Mouse (Mus musculus): Measurements from ENCODE around the gene 4930470P17Rik.

The 4930470P17Rik gene

DNA sequence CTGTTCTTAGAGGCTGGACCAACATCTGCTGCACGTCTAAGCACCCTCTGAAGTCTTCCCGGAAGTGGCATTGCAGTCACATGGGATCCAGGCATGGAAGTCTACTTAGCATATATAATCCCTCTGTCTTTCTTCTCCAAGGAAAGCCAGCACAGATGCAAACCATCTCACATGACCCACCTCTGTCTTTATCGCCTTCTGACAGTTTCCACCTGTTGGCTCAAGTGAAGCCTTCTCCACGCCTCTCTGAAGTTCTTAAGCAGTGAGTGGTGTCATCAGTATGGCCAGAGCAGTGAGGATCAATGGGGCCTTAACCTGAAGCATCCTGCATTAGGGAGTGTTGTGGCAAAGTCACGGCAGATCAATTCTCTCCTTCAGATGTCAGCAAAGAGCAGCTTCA is 23.2 kb downstream of the 4930470P17Rik start:
- no peak for DNase-seq (ENCODE audit: low spot score in 2 of 2)

DNA sequence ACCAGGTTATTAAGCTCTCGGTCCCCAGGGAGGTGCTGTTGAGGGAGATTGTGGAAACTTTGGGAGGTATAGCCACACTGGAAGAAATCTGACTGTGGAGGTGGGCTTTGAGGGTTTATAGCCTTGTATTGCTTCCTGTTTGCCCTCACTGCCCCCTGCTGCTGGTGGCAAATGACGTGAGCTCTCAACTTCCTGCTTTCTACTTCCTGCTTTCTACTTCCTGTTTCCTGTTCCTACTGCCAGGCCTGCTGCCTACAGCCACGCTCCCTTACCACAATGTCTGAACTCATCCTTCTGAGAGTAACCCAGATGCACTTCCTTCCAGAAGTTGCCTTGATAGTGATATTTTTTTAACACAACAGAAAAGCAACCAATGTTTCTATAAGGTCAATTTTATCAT is 24.3 kb downstream of the 4930470P17Rik start:
- DNase-seq (ENCODE audit: low spot score in 2 of 2): no peak

DNA sequence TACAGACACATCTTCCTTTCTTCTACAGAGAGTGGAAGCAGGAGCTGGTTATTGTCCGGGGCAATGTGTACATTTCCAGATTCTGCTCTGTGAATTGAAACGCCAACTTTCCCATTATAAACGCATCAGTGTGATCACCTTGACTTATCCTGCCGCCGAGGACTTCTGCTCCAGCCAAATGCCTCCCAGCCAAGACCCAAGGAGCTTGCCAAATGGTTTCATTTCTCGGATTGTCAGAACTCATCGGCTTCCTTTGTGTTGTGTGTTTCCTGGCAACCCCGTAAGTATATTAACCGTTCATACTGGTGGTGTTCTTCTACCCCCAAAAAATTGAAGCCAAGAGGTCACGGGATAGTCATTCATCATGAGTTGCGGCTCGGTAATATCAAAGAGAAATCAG is 25.7 kb downstream of the 4930470P17Rik start:
- no peak for DNase-seq (ENCODE audit: low spot score in 2 of 2)

DNA sequence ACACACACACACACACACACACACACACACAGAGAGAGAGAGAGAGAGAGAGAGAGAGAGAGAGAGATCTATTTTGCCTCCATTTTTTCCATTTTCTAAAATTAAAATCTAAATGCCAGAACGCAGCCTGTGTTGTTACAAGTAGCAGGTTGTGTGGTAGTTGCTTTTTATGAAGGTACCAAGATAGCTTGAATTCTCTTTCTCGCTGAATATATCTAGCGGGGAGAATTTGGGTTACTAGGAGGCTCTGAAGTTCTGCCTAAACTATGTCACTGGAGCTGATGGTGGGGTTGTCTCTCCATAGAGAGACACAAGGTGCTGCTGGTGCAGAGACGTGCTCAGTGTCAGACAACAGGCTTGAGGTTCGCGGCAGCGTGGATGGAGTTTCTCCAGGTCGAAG is 36.8 kb downstream of the 4930470P17Rik start:
- no peak for DNase-seq (ENCODE audit: low spot score in 2 of 2)

DNA sequence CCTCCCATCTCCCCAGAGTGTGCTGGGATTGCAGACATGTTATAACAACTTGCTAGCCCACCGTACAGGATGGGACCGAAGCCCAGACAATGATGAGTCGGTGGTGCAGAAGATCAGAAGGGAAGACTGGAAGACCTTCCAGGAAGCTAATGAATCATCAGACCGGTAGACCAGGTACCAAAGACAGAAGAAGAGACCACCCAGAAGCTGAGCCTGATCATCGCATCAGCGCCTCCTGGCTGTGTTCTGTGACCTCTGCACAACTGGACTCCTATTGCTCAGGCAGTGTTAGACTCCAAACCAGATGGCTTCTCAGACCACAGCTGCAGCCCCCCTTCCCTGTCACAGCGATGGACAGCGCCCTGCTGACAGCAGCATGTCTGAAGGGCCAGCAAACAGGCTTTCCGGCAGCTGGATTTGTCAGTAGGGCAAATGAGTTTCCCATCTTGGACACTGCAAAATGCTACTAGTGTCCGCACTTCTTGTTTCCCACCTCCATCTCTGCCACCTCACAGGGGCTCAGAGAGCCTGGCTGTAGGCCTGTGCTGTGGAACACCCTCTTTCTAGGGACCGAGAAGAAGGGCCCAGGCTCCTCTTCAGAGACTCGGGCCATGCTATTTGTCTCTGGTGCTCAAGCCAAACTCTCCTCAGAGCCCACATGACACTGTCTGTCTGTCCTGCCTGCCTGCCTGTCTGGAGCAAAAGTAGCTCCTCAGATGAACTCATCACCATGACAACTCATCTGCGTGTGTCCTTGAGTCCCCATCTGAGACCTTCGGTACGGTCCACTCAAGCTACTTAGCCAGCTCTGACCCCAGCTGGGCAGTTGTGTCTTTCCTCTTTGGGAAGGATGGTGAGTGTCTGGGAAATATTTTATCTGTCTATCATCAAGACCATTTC is 37.6 kb downstream of the 4930470P17Rik start:
- no peak for DNase-seq (ENCODE audit: low spot score in 2 of 2)

DNA sequence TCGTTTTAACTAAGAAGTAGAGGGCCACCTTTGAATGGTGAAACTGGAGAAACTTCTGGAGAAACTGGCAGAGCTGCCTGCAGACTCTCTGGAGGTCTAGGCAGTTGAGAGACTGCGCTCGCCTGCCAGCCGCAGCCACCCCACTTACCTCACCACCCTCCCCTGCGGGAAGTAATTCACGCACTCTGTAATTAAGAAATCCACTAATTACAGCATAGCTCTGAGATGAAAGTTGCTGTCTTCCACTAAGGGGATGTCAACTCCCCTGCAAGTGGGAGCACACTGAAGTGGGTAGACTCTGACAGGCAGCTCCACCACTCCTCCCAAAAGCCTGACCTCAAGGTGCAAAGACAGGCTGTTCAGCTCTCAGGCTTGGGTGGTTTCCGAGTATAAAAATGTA is 49.7 kb downstream of the 4930470P17Rik start:
- DNase-seq (ENCODE audit: low spot score in 2 of 2): no peak

DNA sequence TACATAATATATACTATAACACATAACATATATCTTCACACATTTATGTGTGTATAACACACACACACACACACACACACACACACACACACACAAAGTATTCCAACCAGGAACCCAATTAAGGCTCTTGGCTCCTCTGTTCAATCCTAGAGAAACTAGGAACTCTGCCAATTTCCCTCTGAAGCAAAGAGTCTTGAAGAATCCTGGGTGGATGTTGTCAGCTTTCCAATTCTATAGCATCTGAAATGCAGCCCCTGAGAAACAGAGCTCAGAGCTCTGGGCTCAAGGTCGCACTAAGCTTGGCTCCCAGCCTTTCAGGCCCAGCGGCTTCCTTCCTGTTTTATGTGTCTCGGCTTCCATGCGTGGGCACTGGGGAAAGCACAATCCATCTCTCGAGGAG is 51.6 kb downstream of the 4930470P17Rik start:
- DNase-seq (ENCODE audit: low spot score in 2 of 2): no peak

DNA sequence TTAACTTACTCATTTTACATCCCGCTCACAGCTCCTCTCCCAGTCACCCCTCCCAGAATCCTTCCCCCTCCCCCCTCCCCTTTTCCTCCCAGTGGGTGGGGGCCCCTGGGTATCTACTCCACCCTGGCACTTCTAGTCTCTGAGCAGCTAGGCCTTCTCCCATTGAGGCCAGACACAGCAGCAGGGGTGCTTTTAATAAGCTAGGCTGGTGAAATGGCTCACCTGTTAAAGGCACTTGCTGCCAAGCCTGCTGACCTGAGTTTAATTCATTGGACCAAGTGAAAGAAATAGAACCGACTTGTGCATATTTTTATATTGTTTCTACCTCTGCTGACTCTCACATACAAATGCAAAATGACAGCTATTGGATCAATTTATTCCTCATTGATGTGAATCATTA is 52.7 kb downstream of the 4930470P17Rik start:
- DNase-seq (ENCODE audit: low spot score in 2 of 2): no peak

DNA sequence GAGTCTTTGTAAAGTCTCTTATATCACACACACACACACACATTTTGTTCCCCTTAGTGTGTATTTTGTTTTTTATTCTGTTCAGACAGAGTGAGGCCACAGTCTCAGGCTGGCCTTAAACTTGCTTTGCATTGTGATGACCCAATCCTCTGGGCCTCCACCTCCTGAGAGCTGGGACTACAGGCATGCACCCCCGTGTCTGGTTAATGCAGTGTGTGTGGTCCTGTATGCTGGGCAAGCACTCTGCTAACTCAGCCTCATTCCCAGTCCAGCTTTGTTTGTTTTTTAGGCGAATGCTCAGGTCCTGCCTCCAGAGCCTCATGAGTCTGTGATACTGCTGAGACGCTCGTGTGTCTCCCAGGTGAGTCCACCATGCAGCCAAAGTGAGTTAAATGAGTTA is 53.8 kb downstream of the 4930470P17Rik start:
- DNase-seq (ENCODE audit: low spot score in 2 of 2): no peak

DNA sequence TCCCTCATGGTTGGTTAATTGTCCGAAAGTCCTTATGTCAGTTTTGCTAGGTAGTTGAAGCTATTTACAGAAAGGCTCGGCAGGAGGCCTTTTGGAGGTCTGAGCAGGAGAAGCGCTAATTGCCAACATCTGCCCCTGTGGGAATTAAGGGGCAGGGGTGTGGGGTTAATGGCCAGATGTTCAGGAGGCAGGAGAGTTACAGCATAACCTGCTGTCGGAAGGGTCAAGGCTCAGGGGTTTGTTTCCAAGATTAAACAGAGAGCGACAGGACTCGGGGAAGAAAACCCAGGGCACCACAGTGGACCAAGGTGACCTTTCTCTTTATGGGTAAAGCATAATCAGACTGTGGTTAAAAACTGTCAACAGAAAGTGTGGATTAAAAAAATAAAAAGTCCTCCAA is 54.3 kb downstream of the 4930470P17Rik start:
- DNase-seq (ENCODE audit: low spot score in 2 of 2): no peak

DNA sequence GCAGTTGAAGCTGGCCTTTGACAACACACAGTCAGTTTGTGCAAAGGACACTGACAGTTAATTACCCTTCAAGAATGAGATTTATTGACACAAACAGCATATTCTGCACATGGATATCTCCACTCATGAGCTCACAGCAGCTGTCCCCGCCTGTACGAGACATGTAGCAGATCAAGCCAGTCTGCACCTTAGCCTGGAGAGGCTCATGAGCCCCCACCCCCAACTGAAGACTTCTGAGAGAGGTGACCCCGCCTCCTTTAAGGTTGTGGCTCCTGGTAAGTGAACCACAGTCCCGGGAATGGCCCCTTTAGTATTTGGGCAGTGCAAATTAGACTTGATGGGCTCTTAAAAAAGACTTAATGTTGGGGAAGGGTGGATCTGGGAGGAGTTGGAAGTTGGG is 56.1 kb downstream of the 4930470P17Rik start:
- DNase-seq (ENCODE audit: low spot score in 2 of 2): no peak

DNA sequence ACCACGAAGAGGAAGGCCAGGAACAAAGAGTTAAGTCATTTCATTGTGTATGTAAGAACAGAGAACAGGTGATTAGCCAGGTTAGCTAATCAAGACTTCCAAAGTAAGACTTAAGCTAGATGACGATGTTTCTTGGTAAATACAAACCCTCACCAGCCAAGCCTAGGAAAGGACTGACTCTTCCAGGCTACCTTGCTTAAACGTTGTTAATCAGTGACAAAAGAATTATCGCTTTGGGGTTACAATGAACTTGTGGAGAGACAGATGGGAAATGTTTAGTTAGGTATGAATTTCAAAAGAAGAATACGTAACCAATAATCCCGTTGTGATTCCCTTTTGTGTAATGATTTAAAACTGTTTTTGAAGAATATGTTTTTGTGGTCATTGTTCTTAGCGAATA is 56.9 kb downstream of the 4930470P17Rik start:
- no peak for DNase-seq (ENCODE audit: low spot score in 2 of 2)

DNA sequence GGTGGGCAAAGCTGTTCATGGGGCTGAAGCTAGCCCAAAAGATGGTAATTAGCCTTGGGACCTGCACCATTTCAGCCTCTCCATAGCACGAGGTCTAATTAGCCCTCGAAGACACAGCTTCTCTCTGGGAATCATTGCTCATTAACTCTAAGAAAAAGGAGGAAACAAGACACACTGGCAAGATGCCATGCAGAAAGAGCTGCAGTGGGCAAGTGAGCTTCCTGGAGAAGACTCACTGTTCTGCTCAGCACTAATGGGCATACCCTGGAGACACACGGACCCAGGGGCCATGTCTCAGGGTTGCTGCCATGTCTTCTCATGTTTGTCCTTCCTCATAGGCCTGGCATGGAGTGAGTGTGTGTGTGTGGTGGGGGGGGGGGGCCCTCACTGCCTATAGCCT is 57.7 kb downstream of the 4930470P17Rik start:
- no peak for DNase-seq (ENCODE audit: low spot score in 2 of 2)

DNA sequence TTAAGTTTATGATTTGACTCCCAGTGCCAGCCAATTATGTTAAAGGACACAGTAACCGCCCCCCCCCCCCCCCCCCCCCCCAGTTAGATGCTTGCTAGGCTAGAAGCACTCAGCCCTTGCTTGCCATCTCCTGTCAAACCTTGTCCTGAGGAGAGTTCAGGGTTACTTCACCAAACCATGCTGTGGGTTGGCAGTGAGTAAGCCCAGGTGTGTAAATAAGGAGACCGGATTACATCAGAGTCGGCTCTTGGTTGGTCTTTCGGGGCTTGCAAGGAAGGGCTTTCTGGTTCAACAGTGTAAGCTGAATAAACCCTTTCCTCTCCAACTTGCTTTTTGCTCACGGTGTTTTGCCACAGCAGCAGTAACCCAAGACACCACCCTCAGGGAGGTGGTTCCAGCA is 58.2 kb downstream of the 4930470P17Rik start:
- DNase-seq (ENCODE audit: low spot score in 2 of 2): no peak

DNA sequence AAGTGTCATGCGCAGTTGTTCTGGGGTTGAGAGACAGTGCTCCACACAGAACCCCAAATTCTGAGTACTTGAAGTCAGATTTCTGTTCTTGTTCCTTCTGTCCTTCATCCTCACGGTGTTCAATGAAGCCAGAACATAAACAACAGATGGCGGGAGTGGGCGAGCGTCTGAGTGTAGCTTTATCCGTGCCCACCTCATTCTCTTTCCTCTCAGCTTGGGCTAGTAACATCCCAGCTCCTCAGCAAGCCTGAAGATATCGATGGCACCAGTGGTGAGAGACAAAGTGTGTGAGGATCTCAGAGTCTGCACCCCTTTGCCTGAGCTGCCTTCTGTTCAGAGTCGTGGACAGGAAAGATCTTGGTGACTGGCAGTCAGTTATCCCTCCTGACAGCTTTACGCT is 62.6 kb downstream of the 4930470P17Rik start:
- DNase-seq (ENCODE audit: low spot score in 2 of 2): peak in 1 of 2 experiments; percentile 30

DNA sequence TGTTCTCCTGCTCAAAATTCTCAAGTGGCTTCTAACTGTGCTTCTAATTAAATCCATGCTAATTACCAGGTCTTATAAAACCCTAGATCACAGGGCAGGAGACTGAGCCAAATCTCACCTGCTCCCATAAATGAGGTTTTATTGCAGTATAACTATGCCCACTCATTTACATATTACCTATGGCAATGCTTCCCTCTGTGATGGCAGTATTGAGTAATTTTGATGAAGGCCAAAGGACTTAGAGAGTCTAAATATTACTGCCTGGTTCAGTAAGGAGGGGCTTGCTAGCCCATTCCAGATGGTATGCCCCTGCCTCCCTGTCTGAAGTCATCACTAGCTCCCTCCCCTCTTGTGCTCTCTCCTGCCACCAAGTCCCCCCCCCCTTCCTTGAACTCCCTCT is 66.0 kb downstream of the 4930470P17Rik start:
- DNase-seq (ENCODE audit: low spot score in 2 of 2): no peak

DNA sequence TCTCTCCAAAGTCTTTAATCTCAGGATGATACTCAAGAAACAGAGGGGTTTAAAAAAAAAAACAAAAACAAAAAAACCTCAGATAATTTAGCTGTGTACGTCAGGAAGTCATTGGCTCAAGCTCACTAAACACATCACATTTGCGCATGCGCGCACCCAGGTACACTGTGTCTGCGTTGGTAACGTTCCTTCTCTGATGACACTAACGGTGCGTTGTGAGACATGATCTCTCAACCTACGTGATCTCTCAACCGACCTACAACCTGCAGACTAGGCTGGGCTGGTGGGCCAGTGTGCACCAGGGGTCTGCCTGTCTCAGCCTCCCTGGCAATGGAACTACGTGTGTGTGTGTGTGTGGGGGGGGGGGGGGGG is 67.0 kb downstream of the 4930470P17Rik start:
- DNase-seq (ENCODE audit: low spot score in 2 of 2): no peak

DNA sequence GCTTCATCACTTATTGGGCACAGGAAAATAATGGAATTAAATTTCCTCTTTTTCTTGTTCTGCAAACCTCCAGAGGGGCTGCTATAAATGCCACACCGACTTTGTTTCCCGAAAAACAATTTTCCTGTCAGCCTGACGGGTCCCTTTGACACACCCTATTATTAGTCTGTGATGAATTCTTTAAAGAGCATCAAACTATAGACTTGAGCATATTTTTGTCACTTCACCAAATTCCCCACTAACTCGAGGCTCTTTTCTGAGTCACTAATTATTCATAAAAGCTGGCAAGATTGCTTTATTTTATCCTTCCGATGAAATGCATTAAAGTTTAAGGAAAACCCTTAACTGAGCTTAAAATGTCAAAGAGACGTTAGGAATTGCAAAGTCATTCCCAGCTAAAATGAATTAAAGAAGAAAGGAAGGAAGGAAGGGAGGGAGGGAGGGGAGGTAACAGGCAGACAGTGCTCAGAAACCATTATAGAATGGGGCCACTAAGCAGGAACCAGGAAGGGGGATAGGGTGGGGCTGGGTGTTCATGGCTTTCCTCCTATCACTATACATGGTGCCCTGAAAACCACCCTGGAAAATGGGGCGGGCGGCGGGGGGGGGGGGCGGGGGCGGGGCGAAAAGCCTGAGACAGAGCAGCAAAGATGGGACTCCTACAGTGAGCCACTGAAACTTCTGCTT is 67.6 kb downstream of the 4930470P17Rik start:
- no peak for DNase-seq (ENCODE audit: low spot score in 2 of 2)

DNA sequence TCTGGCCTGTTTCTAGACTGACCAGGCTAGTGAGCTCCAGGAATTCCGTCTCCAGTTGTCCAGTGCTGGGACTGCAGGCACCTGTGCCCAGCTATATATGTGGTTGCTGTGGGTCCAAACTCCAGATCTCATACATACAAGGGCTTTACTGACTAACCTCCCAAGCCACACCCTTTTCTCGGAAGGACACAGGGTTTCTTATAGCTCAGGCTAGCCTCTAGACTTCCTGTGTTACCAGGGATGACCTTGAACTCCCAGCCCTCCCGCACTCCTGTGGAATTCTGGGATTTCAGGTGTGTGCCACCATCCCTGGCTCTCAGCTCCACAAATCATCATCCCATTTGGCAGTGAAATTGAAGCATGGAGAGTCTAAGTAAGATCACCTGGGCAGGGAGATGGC is 71.6 kb downstream of the 4930470P17Rik start:
- no peak for DNase-seq (ENCODE audit: low spot score in 2 of 2)

DNA sequence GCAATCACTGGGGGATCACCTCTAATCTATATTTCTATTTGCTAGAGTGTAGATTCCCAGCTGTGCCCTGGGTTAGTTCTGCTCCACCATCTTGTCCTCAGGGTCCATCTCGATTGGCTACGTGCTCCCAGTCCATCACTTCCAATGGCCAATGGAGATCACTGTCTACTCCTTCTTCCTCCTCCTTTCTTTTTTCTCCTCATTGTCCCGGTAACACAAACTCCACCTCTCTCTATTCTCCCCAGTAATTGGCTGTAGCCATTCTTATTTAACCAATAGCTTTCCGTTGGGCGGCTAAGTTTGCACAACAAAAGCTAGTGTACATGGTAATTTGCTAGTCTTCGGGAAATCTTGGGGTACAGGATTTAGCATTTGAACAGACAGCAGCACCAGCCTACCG is 72.1 kb downstream of the 4930470P17Rik start:
- no peak for DNase-seq (ENCODE audit: low spot score in 2 of 2)
